Mouse (Mus musculus): ENCODE results near the gene Lce1a2. TPM values are rescaled to one million over a fixed set of nuclear protein-coding genes. Genes with fewer than 3 reads are reported as not detected.

Lce1a2 gene
- polyA plus RNA-seq, 1 experiment from 2014 or later: not detected

DNA sequence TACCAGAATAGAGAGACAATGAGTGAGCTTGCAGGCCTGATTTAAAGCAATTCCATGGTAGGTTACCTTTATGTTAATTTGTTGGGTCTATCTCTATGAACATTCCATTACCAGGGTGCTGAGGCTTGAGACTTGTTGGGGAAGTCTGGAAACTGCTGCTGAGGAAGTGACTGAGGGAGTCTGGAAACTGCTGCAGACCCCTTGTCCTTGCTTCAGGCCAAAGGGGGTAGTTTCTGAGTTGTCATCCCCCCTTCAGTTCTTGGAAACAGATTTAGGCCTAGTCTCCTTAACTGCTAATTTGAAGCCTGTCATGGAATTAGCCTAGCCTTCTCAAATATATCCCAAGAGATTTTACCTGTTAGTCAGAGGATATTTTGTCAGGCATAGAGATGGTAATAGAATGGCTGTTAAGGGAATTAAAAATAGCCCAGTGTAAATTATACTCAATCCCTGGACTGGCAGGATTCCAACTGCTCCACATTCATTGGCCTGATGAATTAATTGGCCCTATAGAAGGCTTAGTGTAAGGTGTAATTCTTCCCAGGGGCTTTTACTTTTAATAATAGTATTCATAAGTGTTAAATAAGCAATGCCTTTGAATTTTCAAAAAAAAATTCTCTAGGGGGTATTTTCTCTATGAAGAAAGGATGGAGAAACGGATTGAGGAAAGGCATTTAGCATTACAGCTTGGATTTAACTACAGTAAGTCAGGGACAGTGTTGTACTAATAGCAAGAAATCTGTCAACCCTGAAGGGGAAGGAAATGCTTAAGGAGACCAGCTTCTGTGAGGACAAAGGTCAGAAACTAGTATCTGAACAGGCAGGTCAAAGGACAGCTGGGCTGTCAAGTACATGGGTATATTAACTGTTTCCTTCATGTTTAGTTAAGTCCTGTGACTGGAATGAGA lies 32.1 kb downstream of the Lce1a2 start:
- Histone ChIP-seq H3K4me2 (no peak overlapping the region), H3K4me1 (no peaks in the 10 kb centered on the region), H3K36me3 (no peaks in the 10 kb centered on the region), H3K27ac (no peak overlapping the region), H3K9ac (no peak overlapping the region), H3K27me3 (replicated peaks) (no peaks in the 10 kb centered on the region), H3K4me3 (replicated peaks) (no peak overlapping the region), H3K9me3 (no peaks in the 10 kb centered on the region)
- no peak for ATAC-seq (ENCODE audit: insufficient read depth, low FRiP score, low read depth)
- WGBS: 45% methylated on average over 1 of the region's 1 CpGs

DNA sequence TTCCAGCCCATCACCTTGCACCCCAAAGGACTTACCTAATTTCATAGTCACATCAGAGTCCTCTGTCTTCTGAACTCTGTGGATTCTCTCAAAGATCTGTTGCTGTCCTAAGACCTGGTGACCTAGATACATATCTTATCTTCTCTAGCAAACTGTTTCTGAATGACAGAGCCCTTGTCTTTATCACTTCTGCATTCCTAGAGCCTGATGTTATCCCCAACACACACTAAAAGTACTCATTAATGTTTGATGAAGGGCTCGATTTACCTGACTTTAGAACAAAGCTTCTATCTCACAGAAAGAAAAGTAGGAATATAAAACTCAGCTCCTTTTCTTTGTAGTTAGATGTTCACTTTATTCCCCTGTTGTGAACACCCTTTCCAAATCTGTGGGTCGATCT lies 48.6 kb downstream of the Lce1a2 start, which contains the start of gene Lce6a:
Gene Lce6a (minus strand): TSS at position 101 of the 400 bp plus-strand sequence.
- 48% methylated on average over 2 of the region's 2 CpGs for WGBS
- no peak for ATAC-seq (ENCODE audit: insufficient read depth, low FRiP score, low read depth)
- Histone ChIP-seq H3K4me1 (no peaks in the 10 kb centered on the region), H3K9me3 (no peaks in the 10 kb centered on the region), H3K4me2 (no peak within 1 kb of the TSS), H3K27ac (no peak within 1 kb of the TSS), H3K9ac (no peak within 1 kb of the TSS), H3K4me3 (replicated peaks) (no peak within 1 kb of the TSS), H3K36me3 (no peaks in the 10 kb centered on the region), H3K27me3 (replicated peaks) (no peaks in the 10 kb centered on the region)

Other genes with a start within 250 kb of the Lce1a2 start
- 7.3 and 25.4 TPM in 2 replicates for gene Gm9774, start 240.9 kb downstream of the Lce1a2 start, polyA plus RNA-seq (2015; fragmentation: Nextera tagmentation; extraction: Ambion mirVana)
- gene Sprr2k, start 237.7 kb downstream of the Lce1a2 start, polyA plus RNA-seq (2015; fragmentation: Nextera tagmentation; extraction: Ambion mirVana): 0.73 TPM in 1 of 2 replicates, not detected in the other
- 1.6 TPM in 1 of 2 replicates, not detected in the other for gene Sprr1b, start 231.5 kb downstream of the Lce1a2 start, polyA plus RNA-seq (2015; fragmentation: Nextera tagmentation; extraction: Ambion mirVana)
- 30.3 and 125 TPM in 2 replicates for gene Sprr3, start 211.6 kb downstream of the Lce1a2 start, polyA plus RNA-seq (2015; fragmentation: Nextera tagmentation; extraction: Ambion mirVana)
- gene Sprr1a, start 184.4 kb downstream of the Lce1a2 start, polyA plus RNA-seq (2015; fragmentation: Nextera tagmentation; extraction: Ambion mirVana): 69.5 and 186 TPM in 2 replicates
- not detected in 2 replicates for gene Sprr4, start 169.8 kb downstream of the Lce1a2 start, polyA plus RNA-seq (2015; fragmentation: Nextera tagmentation; extraction: Ambion mirVana)
- gene 2310046K23Rik, start 135.8 kb downstream of the Lce1a2 start, polyA plus RNA-seq (2015; fragmentation: Nextera tagmentation; extraction: Ambion mirVana): not detected in 2 replicates
- gene Ivl, start 96.6 kb downstream of the Lce1a2 start, polyA plus RNA-seq (2015; fragmentation: Nextera tagmentation; extraction: Ambion mirVana): 0.41 and 1.2 TPM in 2 replicates
- gene Smcp, start 81.3 kb downstream of the Lce1a2 start, polyA plus RNA-seq (2015; fragmentation: Nextera tagmentation; extraction: Ambion mirVana): 0.67 TPM in 1 of 2 replicates, not detected in the other
- not detected in 2 replicates for gene 2210017I01Rik, start 62.8 kb downstream of the Lce1a2 start, polyA plus RNA-seq (2015; fragmentation: Nextera tagmentation; extraction: Ambion mirVana)
- not detected in 2 replicates for gene Lce6a, start 48.7 kb downstream of the Lce1a2 start, polyA plus RNA-seq (2015; fragmentation: Nextera tagmentation; extraction: Ambion mirVana)
- not detected in 2 replicates for gene Lce1a1, start 22.0 kb downstream of the Lce1a2 start, polyA plus RNA-seq (2015; fragmentation: Nextera tagmentation; extraction: Ambion mirVana)
- gene Lce1b, start 13.4 kb downstream of the Lce1a2 start, polyA plus RNA-seq (2015; fragmentation: Nextera tagmentation; extraction: Ambion mirVana): not detected in 2 replicates
- gene Lce1c, start 8.9 kb upstream of the Lce1a2 start, polyA plus RNA-seq (2015; fragmentation: Nextera tagmentation; extraction: Ambion mirVana): not detected in 2 replicates
- not detected in 2 replicates for gene Lce1d, start 16.9 kb upstream of the Lce1a2 start, polyA plus RNA-seq (2015; fragmentation: Nextera tagmentation; extraction: Ambion mirVana)
- gene Lce1e, start 38.8 kb upstream of the Lce1a2 start, polyA plus RNA-seq (2015; fragmentation: Nextera tagmentation; extraction: Ambion mirVana): not detected in 2 replicates
- not detected in 2 replicates for gene Lce1f, start 50.0 kb upstream of the Lce1a2 start, polyA plus RNA-seq (2015; fragmentation: Nextera tagmentation; extraction: Ambion mirVana)
- gene Gm38119, start 68.8 kb upstream of the Lce1a2 start, polyA plus RNA-seq (2015; fragmentation: Nextera tagmentation; extraction: Ambion mirVana): not detected in 2 replicates
- gene Lce1g, start 82.0 kb upstream of the Lce1a2 start, polyA plus RNA-seq (2015; fragmentation: Nextera tagmentation; extraction: Ambion mirVana): not detected in 2 replicates
- gene Lce1h, start 94.8 kb upstream of the Lce1a2 start, polyA plus RNA-seq (2015; fragmentation: Nextera tagmentation; extraction: Ambion mirVana): not detected in 2 replicates
- gene Lce1i, start 108.6 kb upstream of the Lce1a2 start, polyA plus RNA-seq (2015; fragmentation: Nextera tagmentation; extraction: Ambion mirVana): not detected in 2 replicates
- not detected in 2 replicates for gene Lce1j, start 120.2 kb upstream of the Lce1a2 start, polyA plus RNA-seq (2015; fragmentation: Nextera tagmentation; extraction: Ambion mirVana)
- gene Lce1k, start 137.6 kb upstream of the Lce1a2 start, polyA plus RNA-seq (2015; fragmentation: Nextera tagmentation; extraction: Ambion mirVana): not detected in 2 replicates
- gene Kprp, start 156.9 kb upstream of the Lce1a2 start, polyA plus RNA-seq (2015; fragmentation: Nextera tagmentation; extraction: Ambion mirVana): 0.05 TPM in 1 of 2 replicates, not detected in the other
- gene Lce1l, start 181.0 kb upstream of the Lce1a2 start, polyA plus RNA-seq (2015; fragmentation: Nextera tagmentation; extraction: Ambion mirVana): not detected in 2 replicates
- not detected in 2 replicates for gene 2310050C09Rik, start 199.9 kb upstream of the Lce1a2 start, polyA plus RNA-seq (2015; fragmentation: Nextera tagmentation; extraction: Ambion mirVana)

Data from stomach, embryonic 15.5 days (tissue).